Mouse (Mus musculus): ENCODE results near the gene Fhl1.

The Fhl1 gene

GRCm38 (mm10) chrX:56731306-56732201, at the start of gene Fhl1:
Fhl1 (plus strand) TSS chrX:56731787.
- no peak for DNase-seq (ENCODE audit: low read depth, low spot score)

GRCm38 (mm10) chrX:56682156-56682720, 49.3 kb upstream of the Fhl1 start:
- no peak for DNase-seq (ENCODE audit: low read depth, low spot score)

DNA sequence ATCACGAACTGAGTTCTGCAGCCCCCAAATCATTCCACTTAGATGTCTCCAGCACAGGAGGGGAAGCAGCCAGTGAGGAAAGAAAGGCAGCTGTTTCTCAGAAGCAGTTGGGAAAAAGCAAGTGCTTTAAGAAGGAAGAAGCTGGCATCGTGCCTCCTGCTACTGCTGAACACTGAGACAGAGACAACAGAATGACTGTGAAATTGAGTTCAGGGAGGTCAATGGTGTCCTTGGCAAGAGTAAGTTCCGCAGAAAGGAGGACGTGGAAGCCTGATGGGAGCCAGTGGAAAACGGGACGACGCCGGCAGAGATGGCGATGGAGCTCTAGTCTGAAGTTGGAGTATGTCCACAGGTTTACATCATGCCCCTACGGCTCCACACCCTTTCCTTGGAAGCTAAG, 48.1 kb upstream of the Fhl1 start:
- no peak for DNase-seq (ENCODE audit: low read depth, low spot score)

GRCm38 (mm10) chrX:56692554-56692953, 39.0 kb upstream of the Fhl1 start:
- no peak for DNase-seq (ENCODE audit: low read depth, low spot score)

GRCm38 (mm10) chrX:56694539-56694938, 37.0 kb upstream of the Fhl1 start:
- DNase-seq (ENCODE audit: low read depth, low spot score), result no peak

DNA sequence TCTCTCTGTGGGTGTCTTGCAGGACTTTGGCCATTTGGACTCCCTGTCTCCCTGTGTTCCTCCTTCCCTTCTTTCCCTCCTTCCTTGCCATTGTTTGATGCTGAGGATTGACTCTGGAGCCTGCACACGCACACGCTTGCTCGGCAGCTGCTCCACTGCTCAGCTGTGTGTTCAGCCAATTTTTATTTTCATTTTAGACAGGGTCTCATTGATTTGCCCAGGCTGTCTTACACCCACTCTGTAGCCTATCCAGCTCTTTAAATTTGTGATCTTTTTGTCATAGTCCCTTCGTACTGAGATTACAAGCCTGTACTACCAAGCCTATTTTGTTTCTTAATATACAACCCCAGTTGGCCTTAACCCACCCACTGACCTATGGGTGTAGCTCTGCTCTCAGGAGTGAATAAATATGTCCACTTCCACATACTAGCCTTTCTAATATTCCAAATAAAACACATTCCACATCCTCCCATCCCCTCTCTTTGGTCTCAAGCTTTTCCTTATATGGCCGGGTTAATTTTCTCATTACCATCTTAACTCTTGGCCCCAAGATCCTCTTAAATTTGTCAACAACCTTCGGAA, 34.3 kb upstream of the Fhl1 start:
- DNase-seq (ENCODE audit: low read depth, low spot score), result no peak

DNA sequence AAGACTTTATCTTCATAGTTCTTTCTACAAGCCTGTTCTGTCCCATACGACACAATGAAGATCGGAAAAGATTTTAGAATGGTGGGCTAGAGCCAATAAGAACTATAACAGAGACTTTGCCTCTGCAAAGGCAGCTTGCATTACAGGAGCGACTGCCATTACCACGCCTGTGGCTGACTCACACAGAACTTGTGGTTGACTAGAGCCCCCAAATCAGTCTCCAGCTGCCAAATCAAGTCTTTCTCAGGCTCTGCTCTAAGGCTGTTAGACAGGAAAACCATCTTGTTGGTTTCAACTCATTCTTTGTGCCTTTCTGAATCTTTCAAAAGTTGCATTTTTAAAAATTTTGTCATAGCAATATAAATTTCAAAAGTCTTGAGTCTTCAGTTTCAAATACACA, 33.7 kb upstream of the Fhl1 start:
- no peak for DNase-seq (ENCODE audit: low read depth, low spot score)

- no peak for DNase-seq (ENCODE audit: low read depth, low spot score)
Observed at GRCm38 (mm10) chrX:56701261-56701660, 30.3 kb upstream of the Fhl1 start.

GRCm38 (mm10) chrX:56703965-56704562, 27.5 kb upstream of the Fhl1 start:
- DNase-seq (ENCODE audit: low read depth, low spot score), result no peak

GRCm38 (mm10) chrX:56708592-56709370, 22.8 kb upstream of the Fhl1 start:
- DNase-seq (ENCODE audit: low read depth, low spot score), result no peak

- no peak for DNase-seq (ENCODE audit: low read depth, low spot score)
Observed at GRCm38 (mm10) chrX:56710522-56710921, 21.1 kb upstream of the Fhl1 start.

- DNase-seq (ENCODE audit: low read depth, low spot score), result no peak
Observed at GRCm38 (mm10) chrX:56712666-56713065, 18.9 kb upstream of the Fhl1 start.

GRCm38 (mm10) chrX:56722559-56722958, 9.0 kb upstream of the Fhl1 start:
- no peak for DNase-seq (ENCODE audit: low read depth, low spot score)

DNA sequence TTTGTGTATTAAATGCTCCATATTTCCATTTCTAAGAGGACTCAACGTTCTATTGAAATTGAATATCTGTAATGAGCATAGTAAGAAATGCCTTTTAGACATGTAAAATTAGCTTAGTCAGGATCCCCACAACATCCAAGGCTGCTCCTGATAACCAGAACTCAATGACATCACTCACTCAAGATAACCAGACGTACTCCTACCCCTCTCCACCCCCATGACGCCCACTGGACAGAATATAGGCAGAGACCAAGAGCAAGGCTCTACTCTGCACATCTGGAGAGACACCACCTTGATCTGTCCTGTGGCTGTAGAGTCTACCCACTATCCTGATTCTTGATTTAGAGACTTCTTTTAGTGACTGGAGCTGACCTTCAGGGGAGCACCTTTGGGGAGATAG, 3.1 kb upstream of the Fhl1 start:
- DNase-seq (ENCODE audit: low read depth, low spot score), result no peak

DNA sequence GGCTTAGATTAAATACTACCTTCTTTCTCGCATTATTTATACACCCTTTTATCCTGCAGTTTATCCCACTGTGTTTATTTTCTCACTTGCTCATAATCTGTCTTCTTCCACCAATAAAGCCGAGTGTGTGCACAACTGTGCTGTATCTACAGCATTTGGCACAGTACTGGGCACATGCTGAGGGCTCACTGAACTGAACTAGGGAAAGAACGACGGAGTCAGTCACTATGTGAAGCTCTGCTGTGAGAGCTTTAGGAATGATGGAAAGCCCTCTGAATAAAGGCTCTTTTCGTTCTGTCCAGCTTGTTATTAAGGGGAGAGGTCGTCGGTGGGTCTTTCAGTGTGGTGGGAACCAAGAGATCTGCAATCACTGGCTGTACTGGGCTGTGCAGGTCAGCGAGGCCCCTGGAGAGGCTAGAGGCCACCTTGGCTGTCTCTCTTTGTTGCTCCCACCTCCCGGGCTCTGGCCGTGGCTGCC, 720 bp upstream of the Fhl1 start:
- DNase-seq (ENCODE audit: low read depth, low spot score), result no peak

GRCm38 (mm10) chrX:56732401-56732800, 814 bp downstream of the Fhl1 start:
- DNase-seq (ENCODE audit: low read depth, low spot score), result no peak

- DNase-seq (ENCODE audit: low read depth, low spot score), result no peak
Observed at GRCm38 (mm10) chrX:56734436-56734835, 2.8 kb downstream of the Fhl1 start.

DNA sequence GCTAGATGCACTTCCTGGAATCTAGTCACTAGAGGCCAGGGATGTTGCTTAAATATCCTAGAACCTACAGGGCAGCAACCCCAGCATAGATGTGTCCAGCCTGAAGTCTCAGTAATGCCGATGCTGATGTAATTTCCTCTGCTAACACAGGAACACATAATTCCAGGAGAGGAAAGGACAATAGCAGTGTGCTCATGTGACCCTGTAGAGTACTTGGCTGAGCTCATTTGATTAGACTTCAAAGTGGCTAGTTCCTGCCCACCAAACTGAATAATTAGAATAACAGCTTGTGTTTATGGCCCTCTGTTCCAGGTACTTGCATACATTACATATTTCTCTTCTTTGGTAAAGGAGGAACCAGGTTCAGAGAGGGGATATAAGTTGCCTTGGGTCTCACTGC, 4.6 kb downstream of the Fhl1 start:
- no peak for DNase-seq (ENCODE audit: low read depth, low spot score)

DNA sequence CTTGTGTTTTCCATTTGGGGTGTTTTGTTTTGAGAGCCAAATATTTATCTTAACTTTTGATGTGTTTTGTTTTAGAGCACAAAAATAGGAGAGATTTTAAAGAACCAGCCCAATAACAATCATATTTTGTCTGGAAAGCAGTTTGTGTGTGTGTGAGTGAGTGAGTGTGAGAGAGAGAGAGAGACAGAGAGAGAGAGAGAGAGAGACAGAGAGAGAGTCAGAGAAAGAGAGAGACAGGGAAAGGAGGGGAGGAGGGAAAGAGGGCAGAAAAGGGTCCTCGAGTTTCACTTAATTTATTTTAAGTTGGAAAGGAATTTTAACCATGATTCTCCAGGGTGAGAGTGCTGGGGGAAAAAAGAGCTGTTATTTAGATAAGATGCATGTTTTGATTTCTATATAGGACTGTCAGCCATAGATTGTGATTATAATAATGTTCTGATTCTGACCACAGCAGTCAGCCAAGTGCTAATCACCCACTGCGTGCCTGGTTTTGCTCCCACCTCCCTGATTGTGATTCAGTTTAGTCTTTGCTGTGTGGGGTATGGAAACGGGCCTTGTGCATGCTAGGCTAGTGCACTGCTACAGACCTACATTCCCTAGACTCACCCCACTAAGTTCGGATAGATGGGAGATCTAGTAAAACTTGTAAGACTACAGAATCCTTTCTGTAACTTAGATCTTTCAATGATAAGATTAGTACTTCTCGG, 6.4 kb downstream of the Fhl1 start:
- no peak for DNase-seq (ENCODE audit: low read depth, low spot score)

DNA sequence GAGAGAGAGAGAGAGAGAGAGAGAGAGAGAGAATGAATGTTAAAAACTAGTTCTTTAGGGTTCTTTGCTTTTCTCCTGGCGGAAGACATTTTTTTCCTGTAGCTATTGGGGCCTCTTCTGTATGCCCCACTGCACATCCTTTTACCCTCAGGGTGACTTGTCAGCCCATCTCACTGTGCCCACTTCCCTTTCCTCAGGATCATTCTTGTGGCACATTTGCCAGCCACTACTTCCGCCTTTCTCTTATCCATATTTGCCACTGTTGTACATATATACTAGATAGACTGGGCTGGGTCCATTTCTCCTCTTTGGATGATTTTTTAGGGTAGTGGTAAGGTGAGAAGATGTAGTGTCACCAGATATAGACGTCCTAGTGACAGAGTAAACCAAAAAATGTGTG, 9.8 kb downstream of the Fhl1 start:
- no peak for DNase-seq (ENCODE audit: low read depth, low spot score)

DNA sequence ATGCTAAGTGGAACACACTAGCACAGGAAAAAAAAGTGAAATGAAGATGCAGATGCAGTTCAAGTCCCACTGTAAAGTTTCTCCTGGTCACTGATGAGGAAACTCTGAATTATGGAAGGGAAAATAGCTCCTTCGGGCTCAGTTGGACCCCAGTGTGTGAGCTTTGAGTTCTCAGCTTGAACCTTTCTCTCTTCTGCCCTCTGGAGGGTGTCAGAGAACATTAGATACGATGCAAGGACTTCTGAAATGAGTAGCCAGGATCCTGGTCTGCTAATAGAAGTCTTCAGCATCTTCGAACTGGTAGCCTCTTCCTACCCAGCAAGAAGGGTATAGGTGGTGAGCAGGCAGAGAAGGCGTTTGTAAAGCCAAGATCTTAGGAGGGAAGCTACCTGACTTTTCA, 19.9 kb downstream of the Fhl1 start:
- no peak for DNase-seq (ENCODE audit: low read depth, low spot score)

All from telencephalon, adult 2 months (tissue).